ENCODE assay signal across 9 mouse cellular contexts in the genomic region with DNA sequence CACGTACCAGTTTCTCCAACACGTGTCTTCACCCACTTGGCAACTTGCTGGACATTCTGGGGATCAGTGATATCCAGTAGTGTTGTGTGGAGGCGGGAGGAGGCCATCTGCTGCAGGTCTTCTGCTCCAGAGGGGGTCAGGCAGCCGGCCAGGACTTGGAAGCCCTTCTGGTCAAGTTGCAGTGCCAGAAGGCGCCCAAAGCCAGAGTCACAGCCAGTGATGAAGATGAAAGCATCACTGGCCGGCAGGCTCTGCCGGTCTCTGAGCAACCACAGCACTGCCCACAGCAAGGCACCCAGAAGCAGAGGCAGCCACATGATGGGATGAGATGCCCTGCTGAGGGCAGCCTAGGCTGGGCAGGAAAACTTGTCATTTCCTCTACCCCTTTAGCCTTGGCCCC. TPM values are rescaled to one million over a fixed set of nuclear protein-coding genes. Genes with fewer than 3 reads are reported as not detected.
DNase-seq lines count a peak whose midpoint lies in the region; ATAC-seq and TF ChIP-seq lines count a peak whose summit lies in the region.
"Had no signal": no experiment of that assay in that cellular context is flagged by ENCODE, and none has a peak within 500 bp of the region (broad histone marks: within the 10 kb centered on the region; RNA-seq: fewer than 3 reads in every experiment).

No protein-coding gene starts in this region.

- peak; percentile 11; the same call in 1 of the 2 replicates for TF ChIP-seq CTCF in hindbrain, postnatal 0 days (IDR thresholded peaks at IDR 0.05; ENCODE audit: low read depth)
- no peak for TF ChIP-seq CTCF in midbrain, postnatal 0 days (IDR thresholded peaks at IDR 0.05)

- H3K4me2 ChIP-seq in hindbrain, postnatal 0 days (ENCODE audit: low read depth, low read length): peak overlapping the region; percentile 1; the same call in 1 of the 2 replicates
- H3K4me2 ChIP-seq in midbrain, postnatal 0 days (ENCODE audit: low read depth, low read length, poor library complexity, severe bottlenecking): no peak overlapping the region
- H3K4me2 ChIP-seq: embryonic facial prominence, embryonic 12.5 days had no signal

- peak; percentile 96 for DNase-seq in heart, adult 11 months
- no peak for DNase-seq in heart, adult 8-10 months (ENCODE audit: low spot score)
- DNase-seq in urinary bladder, adult 2 months (ENCODE audit: low spot score): peak; percentile 37
- DNase-seq in urinary bladder, postnatal 14 days (ENCODE audit: low spot score): no peak
- DNase-seq in hindbrain, postnatal 0 days (ENCODE audit: low spot score): peak; percentile 78
- DNase-seq in midbrain, postnatal 0 days (ENCODE audit: low spot score): peak; percentile 76
- no peak for DNase-seq in spleen, postnatal 36 days (ENCODE audit: low spot score in 2 of 2)
- DNase-seq in embryo, embryonic 10 days (ENCODE audit: low spot score): no peak

- ATAC-seq in hindbrain, postnatal 0 days: peak; percentile 20
- ATAC-seq in midbrain, postnatal 0 days (ENCODE audit: low FRiP score): no peak

- 36% methylated on average over 7 of the region's 7 CpGs for WGBS in hindbrain, postnatal 0 days
- 67% methylated on average over 7 of the region's 7 CpGs for WGBS in midbrain, postnatal 0 days

- H3K4me1 ChIP-seq in hindbrain, postnatal 0 days (ENCODE audit: insufficient read depth, low read length): peaks cover 16% of the 10 kb centered on the region
- H3K4me1 ChIP-seq in midbrain, postnatal 0 days (ENCODE audit: insufficient read depth, low read length): peaks cover 9% of the 10 kb centered on the region; the same call in 1 of the 2 replicates

- H3K9ac ChIP-seq in hindbrain, postnatal 0 days (replicated peaks; ENCODE audit: low read length): no peak overlapping the region; the same call in 1 of the 2 replicates
- H3K9ac ChIP-seq in midbrain, postnatal 0 days (replicated peaks; ENCODE audit: low read length, poor library complexity, severe bottlenecking): no peak overlapping the region
- H3K9ac ChIP-seq: embryonic facial prominence, embryonic 12.5 days had no signal

- no peaks in the 10 kb centered on the region; the same call in 1 of the 2 replicates for H3K36me3 ChIP-seq in hindbrain, postnatal 0 days (ENCODE audit: insufficient read depth, low read length)
- H3K36me3 ChIP-seq in midbrain, postnatal 0 days (ENCODE audit: insufficient read depth, low read length): no peaks in the 10 kb centered on the region; the same call in 1 of the 2 replicates

- peak overlapping the region; percentile 89 for H3K27ac ChIP-seq in hindbrain, postnatal 0 days
- no peak overlapping the region for H3K27ac ChIP-seq in midbrain, postnatal 0 days (ENCODE audit: low read depth, low read length)
- H3K27ac ChIP-seq: embryonic facial prominence, embryonic 12.5 days had no signal

- H3K27me3 ChIP-seq in hindbrain, postnatal 0 days (ENCODE audit: insufficient read depth, low read length): no peaks in the 10 kb centered on the region
- no peaks in the 10 kb centered on the region for H3K27me3 ChIP-seq in midbrain, postnatal 0 days (ENCODE audit: insufficient read depth, low read length)
- H3K27me3 ChIP-seq: embryonic facial prominence, embryonic 12.5 days had no signal

- H3K4me3 ChIP-seq in hindbrain, postnatal 0 days (ENCODE audit: low read length): no peak overlapping the region
- no peak overlapping the region for H3K4me3 ChIP-seq in midbrain, postnatal 0 days (ENCODE audit: low read depth, low read length)
- H3K4me3 ChIP-seq: embryonic facial prominence, embryonic 12.5 days had no signal

- H3K9me3 ChIP-seq in hindbrain, postnatal 0 days (ENCODE audit: low read length): no peaks in the 10 kb centered on the region
- no peaks in the 10 kb centered on the region for H3K9me3 ChIP-seq in midbrain, postnatal 0 days (ENCODE audit: low read length)
- H3K9me3 ChIP-seq: embryonic facial prominence, embryonic 12.5 days had no signal

RNA-seq across cellular contexts. Expression of gene Rdh5, which starts 4.4 kb away (rescaled TPM):
- total RNA-seq in heart, adult 8-10 months (2022): 1 to 10 TPM; 3.8 to 6.2 (median 5.2) TPM
- 24.2 and 35.0 TPM in 2 replicates for polyA plus RNA-seq in urinary bladder, adult 2 months (2012; rRNA removed)
- 22.6 and 24.8 TPM in 2 replicates for total RNA-seq in hindbrain, postnatal 0 days (2014; rRNA removed)
- 21.0 and 29.2 TPM in 2 replicates for polyA plus RNA-seq in hindbrain, postnatal 0 days (2015; fragmentation: Nextera tagmentation; extraction: Ambion mirVana)
- total RNA-seq in midbrain, postnatal 0 days (2014; rRNA removed): 8.8 and 10.5 TPM in 2 replicates
- polyA plus RNA-seq in midbrain, postnatal 0 days (2015; fragmentation: Nextera tagmentation; extraction: Ambion mirVana): 8.8 and 10.8 TPM in 2 replicates

RNA-seq across cellular contexts. Expression of gene Bloc1s1, which starts 5.6 kb away (rescaled TPM):
- 100 to 1,000 TPM; 150 to 260 (median 205) TPM for total RNA-seq in heart, adult 8-10 months (2022)
- 286 and 328 TPM in 2 replicates for polyA plus RNA-seq in urinary bladder, adult 2 months (2012; rRNA removed)
- 70.9 and 97.6 TPM in 2 replicates for total RNA-seq in hindbrain, postnatal 0 days (2014; rRNA removed)
- polyA plus RNA-seq in hindbrain, postnatal 0 days (2015; fragmentation: Nextera tagmentation; extraction: Ambion mirVana): 292 and 298 TPM in 2 replicates
- 87.8 and 100 TPM in 2 replicates for total RNA-seq in midbrain, postnatal 0 days (2014; rRNA removed)
- 240 and 265 TPM in 2 replicates for polyA plus RNA-seq in midbrain, postnatal 0 days (2015; fragmentation: Nextera tagmentation; extraction: Ambion mirVana)

RNA-seq across cellular contexts. Expression of gene Itga7, which starts 15.4 kb away (rescaled TPM):
- total RNA-seq in heart, adult 8-10 months (2022): 100 to 1,000 TPM; 161 to 179 (median 167) TPM
- 44.5 TPM in 2 replicates for polyA plus RNA-seq in urinary bladder, adult 2 months (2012; rRNA removed)
- 29.0 and 30.6 TPM in 2 replicates for total RNA-seq in hindbrain, postnatal 0 days (2014; rRNA removed)
- 15.1 and 16.9 TPM in 2 replicates for polyA plus RNA-seq in hindbrain, postnatal 0 days (2015; fragmentation: Nextera tagmentation; extraction: Ambion mirVana)
- 18.9 and 23.3 TPM in 2 replicates for total RNA-seq in midbrain, postnatal 0 days (2014; rRNA removed)
- 13.6 and 14.0 TPM in 2 replicates for polyA plus RNA-seq in midbrain, postnatal 0 days (2015; fragmentation: Nextera tagmentation; extraction: Ambion mirVana)

RNA-seq across cellular contexts. Expression of gene Cd63, which starts 17.5 kb away (rescaled TPM):
- 100 to 1,000 TPM; 121 to 171 (median 135) TPM for total RNA-seq in heart, adult 8-10 months (2022)
- polyA plus RNA-seq in urinary bladder, adult 2 months (2012; rRNA removed): 337 and 381 TPM in 2 replicates
- 35.2 and 40.9 TPM in 2 replicates for total RNA-seq in hindbrain, postnatal 0 days (2014; rRNA removed)
- 417 and 436 TPM in 2 replicates for polyA plus RNA-seq in hindbrain, postnatal 0 days (2015; fragmentation: Nextera tagmentation; extraction: Ambion mirVana)
- 16.6 and 28.6 TPM in 2 replicates for total RNA-seq in midbrain, postnatal 0 days (2014; rRNA removed)
- polyA plus RNA-seq in midbrain, postnatal 0 days (2015; fragmentation: Nextera tagmentation; extraction: Ambion mirVana): 231 and 238 TPM in 2 replicates

RNA-seq across cellular contexts. Expression of gene Gdf11, which starts 26.7 kb away (rescaled TPM):
- total RNA-seq in heart, adult 8-10 months (2022): 1 to 10 TPM; 1.3 to 3.0 (median 1.9) TPM
- polyA plus RNA-seq in urinary bladder, adult 2 months (2012; rRNA removed): 1.7 and 2.3 TPM in 2 replicates
- 15.9 and 18.8 TPM in 2 replicates for total RNA-seq in hindbrain, postnatal 0 days (2014; rRNA removed)
- 6.7 and 7.6 TPM in 2 replicates for polyA plus RNA-seq in hindbrain, postnatal 0 days (2015; fragmentation: Nextera tagmentation; extraction: Ambion mirVana)
- 16.9 and 22.4 TPM in 2 replicates for total RNA-seq in midbrain, postnatal 0 days (2014; rRNA removed)
- 6.5 and 7.5 TPM in 2 replicates for polyA plus RNA-seq in midbrain, postnatal 0 days (2015; fragmentation: Nextera tagmentation; extraction: Ambion mirVana)

Comparison
In these comparisons a context has a peak if more than half of its experiments do, and no peak if none do; other contexts are left out.
1. DNase-seq: peak in heart, adult 11 months (single experiment), urinary bladder, adult 2 months (single experiment), hindbrain, postnatal 0 days (single experiment) and midbrain, postnatal 0 days (single experiment); none in heart, adult 8-10 months (single experiment), urinary bladder, postnatal 14 days (single experiment), spleen, postnatal 36 days (0 of 2) and embryo, embryonic 10 days (single experiment).